Mouse (Mus musculus) thymus, adult 2 months (tissue): ENCODE data around the gene Mrpl49.

Experiments used
- CTCF ChIP-seq: fragments of 200-500 bp; IDR thresholded peaks from 2 replicates; pipeline ENCODE4 v1.5.1; 2012; ENCODE audit warnings: mild to moderate bottlenecking, control low read depth, low read length, moderate library complexity, borderline replicate concordance; ENCODE audit not compliant: control insufficient read depth, poor library complexity, insufficient read depth; ENCODE audit errors: extremely low read depth
- POLR2A ChIP-seq: fragments of 200-500 bp; IDR thresholded peaks from 2 replicates; pipeline ENCODE4 v1.6.1; 2012; ENCODE audit warnings: mild to moderate bottlenecking, low read length, control low read depth, moderate library complexity; ENCODE audit not compliant: control insufficient read depth, poor library complexity, insufficient read depth; ENCODE audit errors: extremely low read depth

GRCm38 (mm10) chr19:6088841-6089240 lies 31.3 kb upstream of the Mrpl49 start:
- TF ChIP-seq CTCF (no peak), POLR2A (no peak)
